Mouse (Mus musculus): ENCODE measurements around the gene Mgat4d. TPM values are rescaled to one million over a fixed set of nuclear protein-coding genes. Genes with fewer than 3 reads are reported as not detected.

Mgat4d gene
- polyA plus RNA-seq, 1 experiment: not detected

GRCm38 (mm10) chr8:83381016-83381415 lies 32.7 kb downstream of the Mgat4d start:
- Histone ChIP-seq H3K4me1 (ENCODE audit: control insufficient read depth, insufficient read depth, low read length) (no peaks in the 10 kb centered on the region), H3K4me3 (ENCODE audit: insufficient read depth, low read depth, low read length) (no peak overlapping the region), H3K27ac (ENCODE audit: insufficient read depth, low read depth, low read length) (no peak overlapping the region)
- no peak for TF ChIP-seq CTCF (IDR thresholded peaks at IDR 0.05; ENCODE audit: insufficient read depth, low read depth, low read length)
- no peak for TF ChIP-seq POLR2A (IDR thresholded peaks at IDR 0.05; ENCODE audit: insufficient read depth, low read depth, low read length)
- WGBS: 88% methylated on average over 2 of the region's 2 CpGs

DNA sequence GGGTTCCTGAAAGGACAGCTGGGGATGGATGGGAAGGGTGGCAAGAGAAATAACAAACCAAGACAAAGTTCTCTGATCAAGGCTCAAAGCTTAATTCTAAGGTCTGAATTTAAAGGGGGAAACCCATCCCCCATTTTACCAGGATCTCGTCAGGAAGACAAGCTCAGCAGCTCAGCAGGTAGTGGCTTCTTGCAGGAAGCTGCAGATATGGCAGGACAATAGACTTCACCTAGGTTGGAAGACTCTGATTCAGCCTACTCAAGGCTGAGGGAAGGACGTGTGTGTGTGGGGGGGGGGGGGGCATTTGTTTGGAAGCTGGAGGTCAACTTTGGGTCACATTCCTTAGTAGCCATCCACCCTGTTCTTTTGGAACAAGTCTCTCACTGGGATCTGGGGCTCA lies 34.6 kb downstream of the Mgat4d start:
- Histone ChIP-seq H3K27ac (ENCODE audit: insufficient read depth, low read depth, low read length) (no peak overlapping the region), H3K4me1 (ENCODE audit: control insufficient read depth, insufficient read depth, low read length) (no peaks in the 10 kb centered on the region), H3K4me3 (ENCODE audit: insufficient read depth, low read depth, low read length) (no peak overlapping the region)
- no peak for TF ChIP-seq POLR2A (IDR thresholded peaks at IDR 0.05; ENCODE audit: insufficient read depth, low read depth, low read length)
- TF ChIP-seq CTCF (IDR thresholded peaks at IDR 0.05; ENCODE audit: insufficient read depth, low read depth, low read length): no peak
- 38% methylated on average over 2 of the region's 2 CpGs for WGBS

GRCm38 (mm10) chr8:83389316-83390005 lies 41.2 kb downstream of the Mgat4d start, which contains the start of gene Clgn:
Gene Clgn, plus strand, starts transcription at chr8:83389867.
- Histone ChIP-seq H3K4me3 (ENCODE audit: insufficient read depth, low read depth, low read length) (peak within 1 kb of the TSS; percentile 80), H3K4me1 (ENCODE audit: control insufficient read depth, insufficient read depth, low read length) (peaks cover 5% of the 10 kb centered on the region), H3K27ac (ENCODE audit: insufficient read depth, low read depth, low read length) (no peak within 1 kb of the TSS)
- TF ChIP-seq POLR2A (IDR thresholded peaks at IDR 0.05; ENCODE audit: insufficient read depth, low read depth, low read length) (0 out of 2 replicates have a peak, but pooled peaks have one; percentile 32), CTCF (IDR thresholded peaks at IDR 0.05; ENCODE audit: insufficient read depth, low read depth, low read length) (no peak)
- 4% methylated on average over 41 of the region's 41 CpGs for WGBS

- TF ChIP-seq POLR2A (IDR thresholded peaks at IDR 0.05; ENCODE audit: insufficient read depth, low read depth, low read length) (no peak; the same call in 1 of the 2 replicates), CTCF (IDR thresholded peaks at IDR 0.05; ENCODE audit: insufficient read depth, low read depth, low read length) (no peak)
- H3K27ac ChIP-seq (ENCODE audit: insufficient read depth, low read depth, low read length): no peak overlapping the region
- 5% methylated on average over 14 of the region's 14 CpGs for WGBS
- peak overlapping the region; percentile 80 for H3K4me3 ChIP-seq (ENCODE audit: insufficient read depth, low read depth, low read length)
- H3K4me1 ChIP-seq (ENCODE audit: control insufficient read depth, insufficient read depth, low read length): peaks cover 5% of the 10 kb centered on the region
Observed at GRCm38 (mm10) chr8:83390006-83390701, 41.9 kb downstream of the Mgat4d start.

GRCm38 (mm10) chr8:83392521-83392920 lies 44.2 kb downstream of the Mgat4d start:
- H3K4me1 ChIP-seq (ENCODE audit: control insufficient read depth, insufficient read depth, low read length): peaks cover 5% of the 10 kb centered on the region
- H3K4me3 ChIP-seq (ENCODE audit: insufficient read depth, low read depth, low read length): no peak overlapping the region
- TF ChIP-seq CTCF (IDR thresholded peaks at IDR 0.05; ENCODE audit: insufficient read depth, low read depth, low read length) (no peak), POLR2A (IDR thresholded peaks at IDR 0.05; ENCODE audit: insufficient read depth, low read depth, low read length) (no peak)
- 61% methylated on average over 1 of the region's 1 CpGs for WGBS
- no peak overlapping the region for H3K27ac ChIP-seq (ENCODE audit: insufficient read depth, low read depth, low read length)

DNA sequence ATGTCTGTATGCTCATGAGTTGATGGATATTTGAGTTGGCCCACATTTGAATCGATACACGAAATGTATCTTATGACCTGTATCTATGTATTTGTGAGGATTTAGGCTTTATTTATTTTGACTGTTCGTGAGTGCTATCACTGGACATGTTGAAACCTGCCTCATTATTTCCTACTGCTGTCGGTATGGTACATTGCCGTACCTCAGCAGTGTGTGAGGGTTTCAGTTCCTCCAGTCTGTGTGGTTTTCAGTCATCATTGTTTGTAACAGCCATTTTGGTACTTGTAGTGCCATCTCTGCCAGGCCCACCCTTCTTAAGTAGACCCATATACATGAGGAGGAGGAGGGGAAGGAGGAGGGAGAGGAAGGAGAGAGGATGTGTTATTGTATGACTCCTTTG lies 46.1 kb downstream of the Mgat4d start:
- H3K4me3 ChIP-seq (ENCODE audit: insufficient read depth, low read depth, low read length): no peak overlapping the region
- 87% methylated on average over 5 of the region's 5 CpGs for WGBS
- TF ChIP-seq CTCF (IDR thresholded peaks at IDR 0.05; ENCODE audit: insufficient read depth, low read depth, low read length): no peak
- peaks cover 5% of the 10 kb centered on the region for H3K4me1 ChIP-seq (ENCODE audit: control insufficient read depth, insufficient read depth, low read length)
- H3K27ac ChIP-seq (ENCODE audit: insufficient read depth, low read depth, low read length): no peak overlapping the region

DNA sequence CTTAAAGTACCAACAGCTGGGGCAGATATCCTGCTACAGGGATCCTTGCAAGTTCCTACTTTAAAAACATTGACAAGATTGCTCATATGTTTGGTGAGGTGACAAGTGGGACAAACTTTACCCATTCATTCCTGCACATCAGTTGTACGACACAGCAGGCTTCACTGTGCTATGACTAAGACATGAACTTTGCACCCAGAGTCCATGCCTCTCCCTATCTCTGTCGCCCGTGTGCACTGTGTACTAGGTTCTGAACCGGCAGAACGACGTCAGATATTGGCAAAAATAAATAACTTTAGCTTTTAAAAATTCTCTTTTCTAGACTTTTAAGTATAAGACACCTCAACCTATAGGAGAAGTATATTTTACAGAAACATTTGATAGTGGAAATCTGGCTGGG lies 48.4 kb downstream of the Mgat4d start:
- WGBS: 90% methylated on average over 6 of the region's 6 CpGs
- no peak overlapping the region for H3K4me3 ChIP-seq (ENCODE audit: insufficient read depth, low read depth, low read length)
- H3K4me1 ChIP-seq (ENCODE audit: control insufficient read depth, insufficient read depth, low read length): no peaks in the 10 kb centered on the region
- TF ChIP-seq CTCF (IDR thresholded peaks at IDR 0.05; ENCODE audit: insufficient read depth, low read depth, low read length) (no peak), POLR2A (IDR thresholded peaks at IDR 0.05; ENCODE audit: insufficient read depth, low read depth, low read length) (no peak)
- H3K27ac ChIP-seq (ENCODE audit: insufficient read depth, low read depth, low read length): no peak overlapping the region

GRCm38 (mm10) chr8:83397726-83398125 lies 49.5 kb downstream of the Mgat4d start:
- no peaks in the 10 kb centered on the region for H3K4me1 ChIP-seq (ENCODE audit: control insufficient read depth, insufficient read depth, low read length)
- WGBS: 71% methylated on average over 4 of the region's 4 CpGs
- no peak overlapping the region for H3K4me3 ChIP-seq (ENCODE audit: insufficient read depth, low read depth, low read length)
- TF ChIP-seq CTCF (IDR thresholded peaks at IDR 0.05; ENCODE audit: insufficient read depth, low read depth, low read length) (no peak), POLR2A (IDR thresholded peaks at IDR 0.05; ENCODE audit: insufficient read depth, low read depth, low read length) (no peak)
- no peak overlapping the region for H3K27ac ChIP-seq (ENCODE audit: insufficient read depth, low read depth, low read length)

GRCm38 (mm10) chr8:83405548-83405947 lies 57.3 kb downstream of the Mgat4d start:
- WGBS: 92% methylated on average over 10 of the region's 10 CpGs
- Histone ChIP-seq H3K4me1 (ENCODE audit: control insufficient read depth, insufficient read depth, low read length) (no peaks in the 10 kb centered on the region), H3K4me3 (ENCODE audit: insufficient read depth, low read depth, low read length) (no peak overlapping the region), H3K27ac (ENCODE audit: insufficient read depth, low read depth, low read length) (no peak overlapping the region)
- TF ChIP-seq CTCF (IDR thresholded peaks at IDR 0.05; ENCODE audit: insufficient read depth, low read depth, low read length) (no peak), POLR2A (IDR thresholded peaks at IDR 0.05; ENCODE audit: insufficient read depth, low read depth, low read length) (no peak)
